Mouse (Mus musculus) heart, embryonic 13.5 days (tissue): Measurements from ENCODE around the gene Hlcs. TPM values are rescaled to one million over a fixed set of nuclear protein-coding genes. Genes with fewer than 3 reads are reported as not detected.

Experiments
- ATAC-seq: fragments of 200-750 bp; cut with Nextera tagmentation; 2 replicates; pipeline ENCODE4 v1.8.0; 2017; ENCODE audit warnings: moderate TSS enrichment; ENCODE audit not compliant: insufficient number of reproducible peaks, low FRiP score, low TSS enrichment; ENCODE audit errors: extremely low read depth
- H3K27ac ChIP-seq: fragments of 300-500 bp; sonication (generic); replicated peaks from 2 replicates; pipeline ENCODE4 v1.5.1; 2015; ENCODE audit warnings: moderate library complexity, mild to moderate bottlenecking, inconsistent platforms
- H3K27me3 ChIP-seq: fragments of 300-500 bp; sonication (generic); replicated peaks from 2 replicates; pipeline ENCODE4 v1.6.1; 2015; ENCODE audit warnings: mild to moderate bottlenecking, inconsistent platforms
- H3K36me3 ChIP-seq: fragments of 300-500 bp; sonication (generic); 2 replicates; pipeline ENCODE4 v1.6.1; 2015; ENCODE audit warnings: mild to moderate bottlenecking, inconsistent platforms
- H3K4me1 ChIP-seq: fragments of 300-500 bp; sonication (generic); 2 replicates; pipeline ENCODE4 v1.6.1; 2015; ENCODE audit warnings: inconsistent platforms
- H3K4me2 ChIP-seq: fragments of 300-500 bp; sonication (generic); 2 replicates; pipeline ENCODE4 v1.6.1; 2015; ENCODE audit warnings: inconsistent platforms, mild to moderate bottlenecking, moderate library complexity
- H3K4me3 ChIP-seq: fragments of 300-500 bp; sonication (generic); 2 replicates; pipeline ENCODE4 v1.5.1; 2015; ENCODE audit warnings: moderate library complexity, mild to moderate bottlenecking, inconsistent platforms
- H3K9ac ChIP-seq: fragments of 300-500 bp; sonication (generic); 2 replicates; pipeline ENCODE4 v1.6.1; 2015; ENCODE audit warnings: inconsistent platforms, mild to moderate bottlenecking, moderate library complexity
- H3K9me3 ChIP-seq: fragments of 300-500 bp; sonication (generic); 2 replicates; pipeline ENCODE4 v1.6.1; 2016; ENCODE audit warnings: inconsistent platforms
- WGBS: fragments of 180-500 bp; shearing (Covaris S2); methylation state at CpG from one replicate; pipeline ENCODE4 v1.1.7; 2015; ENCODE audit warnings: mixed read lengths; 5-methylcytosine and 5-hydroxymethylcytosine counted together
- polyA plus RNA-seq: library from polyadenylated mRNA; unstranded; fragments of >200 nt; fragmentation: Nextera tagmentation; extraction: Ambion mirVana; gene quantifications from 2 replicates; pipeline ENCODE4 v1.2.1, GENCODE M21; 2015

Hlcs gene
- polyA plus RNA-seq, 1 experiment from 2014 or later = 7.6 TPM

GRCm38 (mm10) chr16:94302274-94303202, 10.8 kb downstream of the Hlcs start:
- peak overlapping the region; percentile 68 for H3K4me2 ChIP-seq
- H3K27me3 ChIP-seq = no peaks in the 10 kb centered on the region; the same call in 1 of the 2 replicates
- peak overlapping the region; percentile 90 for H3K27ac ChIP-seq
- peaks cover 26% of the 10 kb centered on the region for H3K4me1 ChIP-seq
- WGBS = 8% methylated on average over 30 of the region's 30 CpGs
- peak overlapping the region; percentile 71 for H3K9ac ChIP-seq
- no peak; the same call in 1 of the 2 replicates for ATAC-seq
- H3K36me3 ChIP-seq = 0 out of 2 replicates have a peak, but pooled peaks cover 7% of the 10 kb centered on the region
- H3K4me3 ChIP-seq = peak overlapping the region; percentile 48
- 0 out of 2 replicates have a peak, but pooled peaks cover 5% of the 10 kb centered on the region for H3K9me3 ChIP-seq

GRCm38 (mm10) chr16:94301696-94302095, 11.7 kb downstream of the Hlcs start:
- H3K4me1 ChIP-seq = peaks cover 26% of the 10 kb centered on the region
- H3K27ac ChIP-seq = peak overlapping the region; percentile 90
- ATAC-seq = no peak
- 65% methylated on average over 5 of the region's 5 CpGs for WGBS
- H3K36me3 ChIP-seq = 0 out of 2 replicates have a peak, but pooled peaks cover 7% of the 10 kb centered on the region
- no peak overlapping the region; the same call in 1 of the 2 replicates for H3K4me3 ChIP-seq
- H3K9ac ChIP-seq = peak overlapping the region; percentile 71
- H3K9me3 ChIP-seq = 0 out of 2 replicates have a peak, but pooled peaks cover 5% of the 10 kb centered on the region
- H3K27me3 ChIP-seq = no peaks in the 10 kb centered on the region; the same call in 1 of the 2 replicates
- H3K4me2 ChIP-seq = peak overlapping the region; percentile 68

GRCm38 (mm10) chr16:94301194-94301593, 12.2 kb downstream of the Hlcs start:
- WGBS = 90% methylated on average over 4 of the region's 4 CpGs
- Histone ChIP-seq H3K9me3 (0 out of 2 replicates have a peak, but pooled peaks cover 5% of the 10 kb centered on the region), H3K27ac (no peak overlapping the region), H3K4me3 (no peak overlapping the region), H3K27me3 (no peaks in the 10 kb centered on the region; the same call in 1 of the 2 replicates), H3K4me2 (no peak overlapping the region), H3K36me3 (0 out of 2 replicates have a peak, but pooled peaks cover 7% of the 10 kb centered on the region), H3K9ac (no peak overlapping the region), H3K4me1 (peaks cover 26% of the 10 kb centered on the region)
- ATAC-seq = no peak

DNA sequence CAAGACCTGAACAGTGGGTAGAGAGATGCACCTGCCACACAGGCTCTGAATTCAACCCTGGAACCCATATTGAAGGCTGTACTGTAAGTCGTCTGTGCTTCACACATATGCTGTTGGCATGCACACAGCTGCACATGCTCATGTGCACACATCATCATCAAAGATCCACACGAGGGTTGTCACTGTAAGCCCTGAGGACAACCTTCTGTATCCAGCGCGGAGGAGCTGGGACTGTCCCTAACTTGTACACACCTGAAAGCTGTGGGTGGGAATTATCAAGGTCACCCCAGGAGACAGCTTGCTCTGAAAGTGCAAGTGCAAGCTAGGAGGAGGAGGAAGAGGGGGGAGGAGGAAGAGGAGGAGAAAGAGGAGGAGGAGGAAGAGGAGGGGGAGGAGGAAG, 14.2 kb downstream of the Hlcs start:
- 65% methylated on average over 4 of the region's 4 CpGs for WGBS
- Histone ChIP-seq H3K4me2 (no peak overlapping the region), H3K4me3 (no peak overlapping the region), H3K27ac (no peak overlapping the region), H3K36me3 (no peaks in the 10 kb centered on the region), H3K9ac (no peak overlapping the region), H3K4me1 (peaks cover 26% of the 10 kb centered on the region), H3K9me3 (no peaks in the 10 kb centered on the region), H3K27me3 (no peaks in the 10 kb centered on the region; the same call in 1 of the 2 replicates)
- ATAC-seq = no peak

GRCm38 (mm10) chr16:94298081-94298480, 15.3 kb downstream of the Hlcs start:
- H3K4me1 ChIP-seq = peaks cover 15% of the 10 kb centered on the region
- 87% methylated on average over 5 of the region's 5 CpGs for WGBS
- H3K27me3 ChIP-seq = no peaks in the 10 kb centered on the region
- H3K9ac ChIP-seq = no peak overlapping the region
- H3K4me3 ChIP-seq = no peak overlapping the region
- no peak overlapping the region for H3K4me2 ChIP-seq
- ATAC-seq = no peak
- H3K9me3 ChIP-seq = no peaks in the 10 kb centered on the region
- no peaks in the 10 kb centered on the region for H3K36me3 ChIP-seq
- no peak overlapping the region for H3K27ac ChIP-seq

DNA sequence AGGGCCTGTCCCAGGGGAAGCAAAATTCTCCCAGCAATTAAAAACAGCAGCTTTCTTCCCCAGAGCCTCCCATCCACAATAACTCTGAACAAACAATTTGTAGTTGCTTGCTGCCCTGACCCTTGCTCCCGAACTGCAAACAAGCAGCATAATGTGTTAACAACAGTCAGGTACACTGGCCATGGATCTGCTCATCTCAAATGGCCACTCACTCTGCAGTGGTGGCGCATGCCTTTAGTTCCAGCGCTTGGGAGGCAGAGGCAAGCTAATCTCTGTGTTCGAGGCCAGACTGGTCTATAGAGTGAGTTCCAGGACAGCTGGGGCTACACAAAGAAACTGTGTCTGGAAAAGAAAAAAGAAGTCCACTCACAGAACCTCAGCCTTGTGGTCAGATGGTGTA, 22.2 kb downstream of the Hlcs start:
- Histone ChIP-seq H3K4me1 (peaks cover 12% of the 10 kb centered on the region), H3K4me2 (no peak overlapping the region), H3K4me3 (no peak overlapping the region), H3K9me3 (no peaks in the 10 kb centered on the region), H3K27me3 (no peaks in the 10 kb centered on the region), H3K9ac (no peak overlapping the region), H3K27ac (no peak overlapping the region), H3K36me3 (no peaks in the 10 kb centered on the region)
- no peak for ATAC-seq
- 72% methylated on average over 4 of the region's 4 CpGs for WGBS

DNA sequence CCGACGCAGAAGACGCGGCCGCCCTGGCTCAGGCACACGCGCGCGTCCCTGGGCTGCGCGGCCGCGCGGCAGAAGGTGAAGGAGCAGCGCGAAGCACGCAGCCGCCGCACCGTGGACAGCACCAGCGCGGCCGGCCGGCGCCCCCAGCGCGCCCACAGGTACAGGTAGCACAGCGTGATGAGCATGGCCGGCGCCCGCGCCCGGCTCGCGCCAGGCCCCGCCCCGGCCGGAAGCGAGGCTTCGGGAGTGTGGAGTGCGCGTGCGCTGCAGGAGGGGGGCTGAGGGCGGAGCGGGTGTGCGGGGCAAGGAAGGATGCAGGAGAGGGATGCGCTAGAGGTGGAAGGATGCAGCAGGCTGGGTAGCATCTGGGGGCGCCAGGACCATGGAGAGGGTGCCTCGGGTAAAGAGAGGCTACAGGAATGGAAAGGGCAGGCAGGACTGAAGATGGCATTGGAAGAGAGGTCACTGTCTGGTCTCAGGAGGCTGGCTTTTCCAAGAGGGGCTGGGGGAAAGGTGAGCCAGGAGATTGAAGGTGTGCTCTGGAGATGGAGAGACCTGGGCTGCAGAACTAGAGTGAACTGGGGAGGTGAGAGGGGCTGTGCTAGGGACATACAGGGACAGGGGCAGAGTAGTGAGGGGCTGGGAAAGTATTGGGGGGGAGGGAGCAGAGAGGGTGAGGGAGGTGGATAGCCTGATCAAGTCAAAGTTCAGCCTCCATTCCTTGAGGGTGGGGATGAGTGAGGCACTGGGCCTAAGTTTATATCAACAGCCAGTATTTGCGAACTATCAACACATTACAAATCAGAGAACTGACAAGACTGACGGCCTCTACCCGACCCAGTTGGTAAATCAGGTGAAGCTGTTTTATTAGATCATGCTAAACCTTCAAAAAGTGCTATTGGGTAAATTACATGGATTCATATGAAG, 23.0 kb downstream of the Hlcs start:
- H3K4me2 ChIP-seq = peak overlapping the region; percentile 99
- peak; percentile 82 for ATAC-seq
- no peaks in the 10 kb centered on the region for H3K36me3 ChIP-seq
- H3K9ac ChIP-seq = peak overlapping the region; percentile 91
- H3K9me3 ChIP-seq = no peaks in the 10 kb centered on the region
- WGBS = 5% methylated on average over 50 of the region's 52 CpGs
- peaks cover 12% of the 10 kb centered on the region for H3K4me1 ChIP-seq
- H3K27ac ChIP-seq = no peak overlapping the region
- peak overlapping the region; percentile 93 for H3K4me3 ChIP-seq
- no peaks in the 10 kb centered on the region for H3K27me3 ChIP-seq

DNA sequence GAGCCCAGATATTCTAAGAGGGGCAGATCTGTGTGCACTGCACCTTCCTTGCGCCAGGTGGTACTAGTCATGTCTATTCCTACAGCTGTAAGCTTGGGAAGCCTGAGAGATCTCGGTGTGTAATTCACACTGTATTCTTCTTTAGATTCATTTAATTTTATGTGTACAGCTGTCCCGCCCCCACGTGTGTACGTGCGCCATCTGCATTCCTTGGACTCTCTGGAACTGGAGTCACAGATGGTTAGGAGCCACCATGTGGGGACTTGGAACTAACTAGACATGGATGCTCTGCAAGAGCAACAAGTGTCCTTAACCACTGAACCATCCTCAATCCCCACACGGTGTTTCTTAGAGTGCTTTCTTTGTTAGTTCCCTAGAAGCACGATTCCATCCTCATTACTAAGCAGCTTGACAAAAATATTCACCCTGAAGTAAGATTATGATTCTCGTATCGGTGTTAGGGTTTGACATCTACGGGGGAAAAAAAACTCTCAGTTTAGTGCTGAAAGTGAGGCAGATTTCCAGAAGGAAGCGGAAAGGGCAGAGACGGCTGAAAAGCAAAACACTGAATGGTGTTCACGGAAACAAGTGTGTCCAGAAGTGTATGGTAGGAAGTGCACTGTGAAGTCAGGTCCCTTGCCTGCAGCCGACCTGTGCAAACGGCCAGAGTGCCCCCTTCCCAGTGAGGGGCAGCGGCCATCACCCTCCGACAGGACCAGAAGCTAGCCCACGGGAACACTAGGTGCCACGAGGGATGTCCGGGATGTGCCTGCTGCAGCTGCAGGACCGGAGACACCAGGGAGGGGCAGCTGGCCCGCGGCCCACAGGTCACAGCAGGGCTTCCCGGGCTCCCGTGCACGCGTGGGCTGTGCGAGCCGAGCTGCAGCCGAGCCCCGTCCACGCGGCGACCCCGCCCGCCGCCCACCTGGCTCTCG, 24.0 kb downstream of the Hlcs start:
- Histone ChIP-seq H3K4me1 (peaks cover 12% of the 10 kb centered on the region), H3K27ac (no peak overlapping the region), H3K4me3 (peak overlapping the region; percentile 93), H3K9ac (peak overlapping the region; percentile 91), H3K4me2 (peak overlapping the region; percentile 99), H3K9me3 (no peaks in the 10 kb centered on the region), H3K36me3 (0 out of 2 replicates have a peak, but pooled peaks cover 4% of the 10 kb centered on the region), H3K27me3 (no peaks in the 10 kb centered on the region)
- ATAC-seq = peak; percentile 22; the same call in 1 of the 2 replicates
- 15% methylated on average over 38 of the region's 39 CpGs for WGBS

GRCm38 (mm10) chr16:94287826-94288225, 25.5 kb downstream of the Hlcs start:
- ATAC-seq = no peak
- Histone ChIP-seq H3K4me2 (no peak overlapping the region), H3K36me3 (peaks cover 5% of the 10 kb centered on the region; the same call in 1 of the 2 replicates), H3K27ac (no peak overlapping the region), H3K4me3 (no peak overlapping the region), H3K27me3 (no peaks in the 10 kb centered on the region), H3K4me1 (peaks cover 12% of the 10 kb centered on the region), H3K9me3 (no peaks in the 10 kb centered on the region), H3K9ac (no peak overlapping the region)
- 63% methylated on average over 9 of the region's 9 CpGs for WGBS

GRCm38 (mm10) chr16:94283972-94284371, 29.4 kb downstream of the Hlcs start:
- Histone ChIP-seq H3K4me1 (peaks cover under 1% of the 10 kb centered on the region), H3K27ac (no peak overlapping the region), H3K9me3 (peaks cover 4% of the 10 kb centered on the region; the same call in 1 of the 2 replicates), H3K4me2 (no peak overlapping the region), H3K27me3 (no peaks in the 10 kb centered on the region), H3K9ac (no peak overlapping the region), H3K36me3 (peaks cover 16% of the 10 kb centered on the region), H3K4me3 (no peak overlapping the region)
- 80% methylated on average over 3 of the region's 3 CpGs for WGBS
- no peak for ATAC-seq
